17 mouse cellular contexts compared by ENCODE assay signal in genomic region chr3:109573549-109574146, GRCm38 (mm10).
A peak's percentile ranks its signal among the peaks of the same experiment; 100 is the strongest.
DNase-seq lines count a peak whose midpoint lies in the region; ATAC-seq lines count a peak whose summit lies in the region.
"Had no signal": no experiment of that assay in that cellular context is flagged by ENCODE, and none has a peak within 500 bp of the region (broad histone marks: within the 10 kb centered on the region; RNA-seq: fewer than 3 reads in every experiment).

No protein-coding gene starts in this region.

- 41% methylated on average over 10 of the region's 10 CpGs for WGBS in heart, embryonic 13.5 days
- 50% methylated on average over 10 of the region's 10 CpGs for WGBS in embryonic facial prominence, embryonic 12.5 days
- 46% methylated on average over 10 of the region's 10 CpGs for WGBS in intestine, embryonic 16.5 days
- 69% methylated on average over 10 of the region's 10 CpGs for WGBS in hindbrain, embryonic 10.5 days

- H3K9me3 ChIP-seq in heart, embryonic 13.5 days, result no peaks in the 10 kb centered on the region
- H3K9me3 ChIP-seq in embryonic facial prominence, embryonic 12.5 days, result no peaks in the 10 kb centered on the region
- no peaks in the 10 kb centered on the region for H3K9me3 ChIP-seq in intestine, embryonic 16.5 days (ENCODE audit: control insufficient read depth, low read length)
- no peaks in the 10 kb centered on the region for H3K9me3 ChIP-seq in hindbrain, embryonic 10.5 days
- H3K9me3 ChIP-seq: midbrain, embryonic 15.5 days; neural tube, embryonic 13.5 days had no signal

- H3K4me3 ChIP-seq in heart, embryonic 13.5 days, result no peak overlapping the region
- H3K4me3 ChIP-seq in embryonic facial prominence, embryonic 12.5 days, result no peak overlapping the region
- peak overlapping the region; percentile 37 for H3K4me3 ChIP-seq in intestine, embryonic 16.5 days (ENCODE audit: low read length)
- H3K4me3 ChIP-seq in hindbrain, embryonic 10.5 days, result no peak overlapping the region
- H3K4me3 ChIP-seq: erythroblast, embryonic 14.5 days; left cerebral cortex, adult 2 months; midbrain, embryonic 15.5 days; neural tube, embryonic 13.5 days had no signal

- no peaks in the 10 kb centered on the region for H3K27me3 ChIP-seq in heart, embryonic 13.5 days (replicated peaks)
- H3K27me3 ChIP-seq in embryonic facial prominence, embryonic 12.5 days, result no peaks in the 10 kb centered on the region
- no peaks in the 10 kb centered on the region for H3K27me3 ChIP-seq in intestine, embryonic 16.5 days (replicated peaks; ENCODE audit: control insufficient read depth, insufficient read depth, low read length)
- no peaks in the 10 kb centered on the region for H3K27me3 ChIP-seq in hindbrain, embryonic 10.5 days (ENCODE audit: insufficient read depth, poor library complexity, severe bottlenecking)
- H3K27me3 ChIP-seq: midbrain, embryonic 15.5 days; neural tube, embryonic 13.5 days had no signal

- no peak for ATAC-seq in heart, embryonic 13.5 days (ENCODE audit: extremely low read depth, insufficient number of reproducible peaks, low FRiP score, low TSS enrichment)
- ATAC-seq in embryonic facial prominence, embryonic 12.5 days (ENCODE audit: insufficient number of reproducible peaks, insufficient read depth, low FRiP score, low TSS enrichment), result no peak
- ATAC-seq in intestine, embryonic 16.5 days, result peak; percentile 42
- ATAC-seq: inflammation-experienced regulatory T-cells, adult 6 months; midbrain, embryonic 15.5 days had no signal

- H3K9ac ChIP-seq in heart, embryonic 13.5 days, result no peak overlapping the region
- no peak overlapping the region for H3K9ac ChIP-seq in embryonic facial prominence, embryonic 12.5 days
- peak overlapping the region; percentile 39; the same call in 1 of the 2 replicates for H3K9ac ChIP-seq in intestine, embryonic 16.5 days (ENCODE audit: low read depth, low read length)
- H3K9ac ChIP-seq: midbrain, embryonic 15.5 days; neural tube, embryonic 13.5 days had no signal

- H3K36me3 ChIP-seq in heart, embryonic 13.5 days, result no peaks in the 10 kb centered on the region
- H3K36me3 ChIP-seq in embryonic facial prominence, embryonic 12.5 days, result no peaks in the 10 kb centered on the region
- no peaks in the 10 kb centered on the region for H3K36me3 ChIP-seq in intestine, embryonic 16.5 days (ENCODE audit: control insufficient read depth, insufficient read depth, low read length)
- H3K36me3 ChIP-seq in hindbrain, embryonic 10.5 days, result no peaks in the 10 kb centered on the region
- H3K36me3 ChIP-seq: midbrain, embryonic 15.5 days had no signal

- peaks cover 18% of the 10 kb centered on the region for H3K4me1 ChIP-seq in heart, embryonic 13.5 days
- 0 out of 2 replicates have a peak, but pooled peaks cover 3% of the 10 kb centered on the region for H3K4me1 ChIP-seq in embryonic facial prominence, embryonic 12.5 days
- peaks cover 6% of the 10 kb centered on the region for H3K4me1 ChIP-seq in intestine, embryonic 16.5 days (ENCODE audit: control insufficient read depth, insufficient read depth, low read length)
- H3K4me1 ChIP-seq in hindbrain, embryonic 10.5 days (replicated peaks), result peaks cover 6% of the 10 kb centered on the region

- intact Hi-C loops in heart, postnatal 10 days (cut with DNase I), result no loop called here
- intact Hi-C loops in left cerebral cortex, postnatal 14 days (cut with DNase I), result no loop called here

- 0 out of 2 replicates have a peak overlapping the region, but pooled peaks have one; percentile 6 for H3K4me2 ChIP-seq in heart, embryonic 13.5 days
- H3K4me2 ChIP-seq in embryonic facial prominence, embryonic 12.5 days (replicated peaks), result 0 out of 2 replicates have a peak overlapping the region, but pooled peaks have one; percentile 15
- H3K4me2 ChIP-seq in intestine, embryonic 16.5 days (ENCODE audit: low read depth, low read length), result peak overlapping the region; percentile 37; the same call in 1 of the 2 replicates
- H3K4me2 ChIP-seq: midbrain, embryonic 15.5 days; neural tube, embryonic 13.5 days had no signal

- DNase-seq in heart, postnatal 10 days, result no peak
- peak; percentile 13 to 39 for DNase-seq in kidney, postnatal 4 days
- no peak for DNase-seq in thymus, postnatal 25 days
- DNase-seq in hindbrain, embryonic 10.5 days (ENCODE audit: low spot score), result no peak
- DNase-seq in left cerebral cortex, postnatal 14 days (ENCODE audit: low spot score in 2 of 2), result no peak
- DNase-seq: adrenal gland, adult 2 months; cerebellum, postnatal 10 days; heart, adult 11 months; heart, postnatal 14 days had no signal

- H3K27ac ChIP-seq in heart, embryonic 13.5 days (replicated peaks), result no peak overlapping the region
- H3K27ac ChIP-seq in embryonic facial prominence, embryonic 12.5 days, result no peak overlapping the region
- H3K27ac ChIP-seq in intestine, embryonic 16.5 days (ENCODE audit: low read length), result peak overlapping the region; percentile 55
- no peak overlapping the region for H3K27ac ChIP-seq in hindbrain, embryonic 10.5 days
- H3K27ac ChIP-seq: left cerebral cortex, adult 2 months; midbrain, embryonic 15.5 days; neural tube, embryonic 13.5 days had no signal

Comparison
In these comparisons a context has a peak if more than half of its experiments do, and no peak if none do; other contexts are left out.
1. DNase-seq: peak in kidney, postnatal 4 days (2 of 2); none in heart, postnatal 10 days (0 of 2), thymus, postnatal 25 days (single experiment), hindbrain, embryonic 10.5 days (single experiment) and left cerebral cortex, postnatal 14 days (0 of 2).
2. Peak in every context shown above with its lines, with median percentiles within 50 percentile points of each other: H3K4me2 ChIP-seq.